Mouse (Mus musculus) testis, postnatal 14 days (tissue): ENCODE data around the gene Irf1.
"Not testable (repeated sequence)": the region's sequence is repeated elsewhere in the genome, so short reads cannot be mapped to it uniquely, and the experiment has no call there.

Experiments used
- DNase-seq: peaks from one replicate; pipeline ENCODE4 v3.0.0; 2021; ENCODE audit warnings: low spot score

Irf1 gene

DNA sequence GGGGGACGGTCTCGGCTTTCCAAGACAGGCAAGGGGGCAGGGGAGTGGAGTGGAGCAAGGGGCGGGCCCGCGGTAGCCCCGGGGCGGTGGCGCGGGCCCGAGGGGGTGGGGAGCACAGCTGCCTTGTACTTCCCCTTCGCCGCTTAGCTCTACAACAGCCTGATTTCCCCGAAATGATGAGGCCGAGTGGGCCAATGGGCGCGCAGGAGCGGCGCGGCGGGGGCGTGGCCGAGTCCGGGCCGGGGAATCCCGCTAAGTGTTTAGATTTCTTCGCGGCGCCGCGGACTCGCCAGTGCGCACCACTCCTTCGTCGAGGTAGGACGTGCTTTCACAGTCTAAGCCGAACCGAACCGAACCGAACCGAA is at the start of gene Irf1:
Gene Irf1 (plus strand): TSS at position 255 of the 365 bp plus-strand sequence.
- DNase-seq = peak; percentile 87

DNA sequence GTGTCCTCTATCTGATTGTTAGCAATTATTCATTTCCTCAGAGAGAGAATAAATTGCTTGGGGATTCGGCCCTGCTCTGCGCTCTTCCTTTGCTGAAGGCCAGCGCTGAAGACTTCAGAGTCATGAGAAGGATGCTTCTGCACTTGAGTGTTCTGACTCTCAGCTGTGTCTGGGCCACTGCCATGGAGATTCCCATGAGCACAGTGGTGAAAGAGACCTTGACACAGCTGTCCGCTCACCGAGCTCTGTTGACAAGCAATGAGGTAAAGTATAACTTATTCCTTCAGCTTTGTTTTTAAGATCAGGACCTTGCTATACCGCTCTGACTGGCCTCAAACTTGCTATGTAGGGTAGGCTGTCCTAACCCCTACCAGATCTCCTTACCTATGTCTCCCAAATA is 49.1 kb upstream of the Irf1 start, which contains the start of gene Il5:
Gene Il5 (plus strand): TSS at position 80 of the 400 bp plus-strand sequence.
- no peak for DNase-seq

DNA sequence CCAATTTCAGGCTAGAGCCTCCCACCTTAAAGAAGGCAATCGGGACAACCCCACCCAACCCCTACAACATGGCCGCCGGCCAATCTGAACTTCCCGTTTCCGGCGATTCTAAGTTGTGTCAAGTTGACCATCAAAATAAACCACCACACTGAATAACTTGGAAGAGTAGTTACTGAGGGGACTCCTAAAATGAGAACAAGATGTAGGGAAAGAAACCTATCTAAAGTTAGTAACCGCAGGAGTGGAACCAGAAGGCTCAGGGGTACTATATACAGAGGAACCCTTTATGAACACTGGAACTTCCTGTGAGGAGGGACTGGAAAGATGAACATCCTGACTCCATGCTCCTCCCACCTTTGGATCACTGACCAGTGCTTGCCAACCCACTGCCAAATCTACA is 38.4 kb upstream of the Irf1 start:
- no peak for DNase-seq

GRCm38 (mm10) chr11:53732244-53732643 is 37.6 kb upstream of the Irf1 start:
- no peak for DNase-seq

DNA sequence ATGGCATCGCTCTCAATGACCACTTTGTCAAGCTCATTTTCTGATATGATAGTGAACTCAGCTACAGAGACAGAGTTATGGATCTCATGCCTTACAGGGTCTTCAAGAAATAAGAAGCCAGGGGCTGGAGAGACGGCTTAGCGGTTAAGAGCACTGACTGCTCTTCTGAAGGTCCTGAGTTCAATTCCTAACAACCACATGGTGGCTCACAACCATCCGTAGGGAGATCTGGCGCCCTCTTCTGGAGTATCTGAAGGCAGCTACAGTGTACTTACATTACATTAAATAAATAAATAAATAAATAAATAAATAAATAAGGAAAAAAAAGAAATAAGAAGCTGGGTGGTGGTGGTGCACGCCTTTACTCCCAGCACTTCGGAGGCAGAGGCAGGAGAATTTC is 36.0 kb upstream of the Irf1 start:
- no peak for DNase-seq

DNA sequence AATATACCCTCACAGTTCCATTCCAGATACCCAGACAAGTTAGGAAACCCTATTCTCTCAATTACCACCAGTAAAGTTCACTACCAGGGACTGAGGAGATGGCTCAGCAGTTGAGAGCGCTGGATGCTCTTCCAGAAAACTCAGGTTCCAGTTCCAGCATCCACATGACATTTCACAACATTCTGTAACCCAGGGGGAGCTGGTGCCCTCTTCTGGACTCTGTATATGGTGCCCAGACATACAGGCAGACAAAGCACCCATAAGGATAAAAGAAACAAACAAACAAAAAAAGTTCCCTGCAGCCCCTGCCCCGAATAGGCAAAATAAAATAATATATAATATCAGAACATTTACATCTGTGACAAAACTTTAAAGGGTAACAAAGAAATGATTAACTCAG is 35.4 kb upstream of the Irf1 start:
- no peak for DNase-seq

GRCm38 (mm10) chr11:53734970-53735681 is 34.7 kb upstream of the Irf1 start:
- no peak for DNase-seq

DNA sequence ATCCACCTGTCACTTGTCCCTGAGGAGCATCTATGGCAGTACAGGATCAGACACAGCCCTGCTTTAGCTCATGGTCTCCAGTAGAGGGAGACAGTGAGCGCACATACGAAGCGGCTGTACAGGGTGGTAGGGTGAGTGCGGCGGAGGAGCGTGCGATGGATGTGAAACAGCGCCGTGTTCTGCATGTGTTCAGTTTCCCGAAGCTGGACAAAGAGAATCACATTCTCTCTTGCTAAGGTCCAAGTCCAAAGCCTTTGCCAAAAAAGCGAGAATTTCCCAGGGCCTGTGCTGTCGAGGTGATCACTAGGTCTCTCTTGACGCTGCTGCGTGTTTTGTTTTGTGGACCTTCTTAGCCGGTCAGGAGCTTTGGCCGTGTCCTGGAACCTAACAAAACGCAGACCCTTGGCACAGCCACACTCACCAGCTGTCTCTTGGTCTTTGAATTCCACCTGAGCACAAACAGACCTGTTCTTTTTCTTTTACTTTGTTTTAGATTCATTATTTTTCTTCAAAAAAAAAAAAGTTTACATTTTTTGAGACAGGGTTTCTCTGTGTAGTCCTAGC is 34.0 kb upstream of the Irf1 start:
- peak; percentile 77 for DNase-seq

- DNase-seq = peak; percentile 80
Observed at GRCm38 (mm10) chr11:53736771-53737572, 32.8 kb upstream of the Irf1 start.

- DNase-seq = peak; percentile 61
Observed at GRCm38 (mm10) chr11:53737573-53737946, 32.3 kb upstream of the Irf1 start.

DNA sequence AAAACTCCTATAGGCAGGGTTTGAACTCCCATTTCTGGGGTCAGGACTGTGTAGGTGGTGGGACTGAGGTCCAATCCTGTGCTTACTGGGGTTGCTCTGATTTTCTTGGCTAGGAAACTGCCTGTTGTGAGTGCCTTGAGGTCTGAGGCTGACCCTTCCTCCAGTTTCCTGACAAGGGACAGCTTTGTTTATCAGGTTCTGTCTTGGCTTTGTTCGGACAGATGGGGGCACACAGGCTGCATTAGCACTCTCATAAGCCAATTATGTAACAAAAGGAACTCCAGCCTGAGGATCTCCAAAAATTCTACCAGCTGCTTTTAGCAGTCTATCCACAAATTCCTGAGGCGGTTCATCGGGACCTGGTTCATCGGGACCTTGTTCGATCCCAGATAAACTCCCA is 27.5 kb upstream of the Irf1 start:
- DNase-seq = no peak

GRCm38 (mm10) chr11:53745260-53745659 is 24.6 kb upstream of the Irf1 start:
- no peak for DNase-seq

- DNase-seq = no peak
Observed at GRCm38 (mm10) chr11:53747985-53748384, 21.8 kb upstream of the Irf1 start.

DNA sequence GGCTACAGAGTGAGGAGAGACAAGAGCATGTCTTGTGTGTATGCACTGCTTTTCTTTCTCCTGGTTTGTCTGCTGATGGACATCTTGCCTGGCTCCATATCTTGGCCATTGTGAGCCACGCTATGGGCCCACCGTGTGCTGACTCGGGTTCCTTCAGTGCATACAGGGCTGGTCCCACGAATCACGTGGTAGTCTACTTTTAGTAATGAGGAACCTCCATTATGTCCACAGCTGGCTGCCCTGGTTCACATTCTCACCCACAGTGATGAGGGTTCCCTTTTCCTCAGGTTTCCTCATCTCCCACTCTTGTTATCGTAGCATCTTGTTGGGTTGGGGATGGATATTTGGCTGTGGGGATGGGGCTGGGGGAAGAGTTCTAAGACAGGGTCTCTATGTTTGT is 21.2 kb upstream of the Irf1 start:
- no peak for DNase-seq

GRCm38 (mm10) chr11:53749306-53749705 is 20.5 kb upstream of the Irf1 start:
- no peak for DNase-seq

DNA sequence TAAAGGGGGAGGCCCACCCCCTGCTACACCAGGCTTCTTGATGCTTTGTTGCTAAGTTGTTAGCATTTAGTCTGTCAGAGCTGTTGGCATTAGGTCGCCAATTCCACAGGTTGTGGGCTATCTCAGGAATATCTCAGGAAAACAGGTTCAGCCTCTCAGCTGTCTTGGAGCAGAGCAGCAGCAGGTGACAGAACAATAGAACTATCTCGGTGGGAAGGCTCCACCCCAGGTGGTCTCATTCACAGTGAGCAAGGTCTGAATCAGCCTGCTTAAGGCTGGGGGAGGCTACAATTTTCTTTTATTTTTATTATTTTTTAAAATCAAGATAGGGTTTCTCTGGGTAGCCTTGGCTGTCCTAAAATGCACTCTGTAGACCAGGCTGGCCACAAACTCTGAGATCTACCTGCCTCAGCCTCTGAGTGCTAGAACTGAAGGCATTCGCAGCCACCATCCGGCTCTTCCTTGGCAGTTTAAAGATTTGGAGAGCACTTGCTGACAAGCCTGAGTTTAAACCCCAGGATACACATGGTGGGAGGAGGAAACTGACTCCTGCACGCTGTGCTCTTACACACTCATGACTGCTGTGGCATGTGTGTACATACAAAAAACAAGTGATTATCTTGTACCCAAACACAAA is 20.0 kb upstream of the Irf1 start:
- DNase-seq = no peak

- no peak for DNase-seq
Observed at GRCm38 (mm10) chr11:53755011-53755595, 14.7 kb upstream of the Irf1 start.

GRCm38 (mm10) chr11:53757612-53758011 is 12.2 kb upstream of the Irf1 start:
- no peak for DNase-seq

DNA sequence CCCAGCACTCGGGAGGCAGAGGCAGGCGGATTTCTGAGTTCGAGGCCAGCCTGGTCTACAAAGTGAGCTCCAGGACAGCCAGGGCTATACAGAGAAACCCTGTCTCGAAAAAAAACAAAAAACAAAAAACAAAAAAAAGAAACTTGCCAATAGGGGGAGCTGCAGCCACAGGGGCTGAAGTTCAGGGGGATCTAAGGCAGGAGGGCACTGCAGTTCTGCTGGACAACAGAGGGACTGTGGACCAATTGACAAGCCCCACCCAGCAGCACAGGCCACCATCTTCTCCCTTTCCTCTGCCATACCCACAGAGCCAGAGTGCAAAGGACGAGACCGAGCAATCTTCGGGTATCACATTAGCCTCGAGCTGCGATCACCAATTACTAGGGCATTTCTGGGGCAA is 11.8 kb upstream of the Irf1 start:
- DNase-seq = not testable (repeated sequence)

GRCm38 (mm10) chr11:53758791-53759351 is 10.9 kb upstream of the Irf1 start:
- DNase-seq = no peak

DNA sequence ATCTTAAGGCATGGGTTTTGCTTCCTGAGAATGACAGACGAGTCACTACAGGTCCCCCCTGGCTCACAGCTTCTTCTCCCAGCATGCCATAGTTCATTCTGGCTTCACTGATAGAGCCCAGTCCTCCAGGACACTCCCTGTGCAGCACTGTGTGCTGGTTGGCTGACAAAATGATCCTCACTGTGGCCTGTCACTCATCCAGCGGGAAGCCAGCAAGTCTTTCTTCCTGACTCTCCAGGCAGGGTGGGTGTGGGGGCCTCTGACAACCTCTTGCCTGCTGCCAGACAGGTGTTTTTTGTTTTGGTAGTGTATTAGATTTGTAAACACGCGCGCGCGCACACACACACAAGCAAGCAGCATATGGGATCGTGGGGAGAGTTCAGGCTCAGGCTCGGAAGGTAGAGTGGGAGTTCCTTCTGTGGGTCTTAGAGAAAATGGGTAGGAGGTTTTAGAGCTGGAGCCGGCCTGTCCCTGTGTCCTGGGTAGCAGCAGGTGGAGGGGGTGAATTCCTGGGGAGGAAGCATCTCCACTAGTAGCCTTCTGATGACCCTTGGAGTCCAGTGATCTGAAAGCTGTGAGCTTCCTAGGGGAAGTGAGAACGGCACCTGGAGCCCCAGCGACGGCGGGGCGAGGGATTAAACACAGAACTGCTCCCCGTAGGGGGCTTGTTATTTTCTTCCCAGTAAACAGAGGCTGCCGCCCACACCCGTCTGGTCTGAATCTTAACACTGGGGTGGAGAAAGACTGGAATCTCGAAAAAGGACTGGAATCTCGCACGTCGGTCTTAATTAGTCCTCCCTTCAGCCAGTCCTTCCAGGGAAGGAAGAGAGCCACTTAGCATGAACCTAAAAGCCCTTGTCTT is 10.0 kb upstream of the Irf1 start:
- DNase-seq = no peak
